Mouse (Mus musculus) liver, embryonic 14.5 days (tissue): ENCODE data around the gene H2afz. TPM values are rescaled to one million over a fixed set of nuclear protein-coding genes. Genes with fewer than 3 reads are reported as not detected.

ENCODE experiments used
- ATAC-seq: fragments of 200-750 bp; cut with Nextera tagmentation; 2 replicates; pipeline ENCODE4 v1.8.0; 2017; ENCODE audit warnings: moderate number of reproducible peaks, mild to moderate bottlenecking, moderate library complexity; ENCODE audit not compliant: insufficient read depth
- DNase-seq, 3 experiments: peaks; one replicate each; pipeline ENCODE4 v3.0.0-alpha.2; 2012 to 2013; ENCODE audit warnings: low read depth in 3 of 3, low spot score in 3 of 3
- H3K27ac ChIP-seq: fragments of 300-500 bp; sonication (generic); 2 replicates; pipeline ENCODE4 v1.5.1; 2014; ENCODE audit warnings: moderate library complexity, mild to moderate bottlenecking, control low read depth, inconsistent platforms
- H3K27me3 ChIP-seq: fragments of 300-500 bp; sonication (generic); 2 replicates; pipeline ENCODE4 v1.6.1; 2014; ENCODE audit warnings: mild to moderate bottlenecking, low read length, moderate library complexity; ENCODE audit not compliant: control insufficient read depth, insufficient read depth
- H3K36me3 ChIP-seq: fragments of 300-500 bp; sonication (generic); replicated peaks from 2 replicates; pipeline ENCODE4 v1.6.1; 2014; ENCODE audit warnings: low read depth; ENCODE audit not compliant: control insufficient read depth, insufficient read depth
- H3K4me1 ChIP-seq, 2 experiments: fragments of 200-500 bp in 1 of 2; fragments of 300-500 bp in 1 of 2; sonication (generic) in 1 of 2; replicated peaks; 2 replicates each; pipeline ENCODE4 v1.6.1; 2012 to 2014; ENCODE audit warnings: antibody characterized with exemption in 1 of 2, inconsistent platforms in 1 of 2, low read length in 1 of 2; ENCODE audit not compliant: control insufficient read depth in 2 of 2, insufficient read depth in 2 of 2
- H3K4me2 ChIP-seq: fragments of 300-500 bp; sonication (generic); 2 replicates; pipeline ENCODE4 v1.6.1; 2014; ENCODE audit warnings: low read depth, mild to moderate bottlenecking, control low read depth, moderate library complexity
- H3K4me3 ChIP-seq, 2 experiments: fragments of 200-500 bp in 1 of 2; fragments of 300-500 bp in 1 of 2; sonication (generic) in 1 of 2; 2 replicates each; pipeline ENCODE4 v1.5.1; 2012 to 2014; ENCODE audit warnings: low read depth in 2 of 2, low read length in 2 of 2, mild to moderate bottlenecking in 2 of 2, control low read depth in 1 of 2, inconsistent platforms in 1 of 2, moderate library complexity in 1 of 2; ENCODE audit not compliant: insufficient read depth in 1 of 2
- H3K9ac ChIP-seq: fragments of 300-500 bp; sonication (generic); replicated peaks from 2 replicates; pipeline ENCODE4 v1.6.1; 2014; ENCODE audit warnings: mild to moderate bottlenecking, control low read depth, moderate library complexity
- H3K9me3 ChIP-seq: fragments of 300-500 bp; sonication (generic); 2 replicates; pipeline ENCODE4 v1.6.1; 2016; ENCODE audit warnings: low read length, mixed read lengths; ENCODE audit not compliant: control insufficient read depth
- CTCF ChIP-seq: IDR thresholded peaks from 2 replicates; pipeline ENCODE4 v1.5.1; 2016; ENCODE audit warnings: antibody characterized with exemption, low read depth, control low read depth
- EP300 ChIP-seq: IDR thresholded peaks from 2 replicates; pipeline ENCODE4 v1.6.1; 2016; ENCODE audit warnings: antibody characterized with exemption, low read depth
- WGBS: fragments of 180-500 bp; shearing (Covaris S2); extraction: QIAGEN DNeasy Blood & Tissue Kit; methylation state at CpG from one replicate; pipeline ENCODE4 v1.1.7; 2014; ENCODE audit not compliant: insufficient replicate concordance; 5-methylcytosine and 5-hydroxymethylcytosine counted together
- polyA plus RNA-seq, 2 experiments: library from polyadenylated mRNA; depleted of rRNA in 1 of 2; stranded (reverse) in 1 of 2; unstranded in 1 of 2; fragments of >200 nt; fragmentation: Nextera tagmentation in 1 of 2; extraction: Ambion mirVana in 1 of 2; gene quantifications; 2 replicates each; pipeline versions ENCODE4 v1.2.1 to v1.2.3; 2012 to 2014

H2afz gene
- polyA plus RNA-seq, 2 experiments = 784 to 1,242 TPM

- Histone ChIP-seq H3K27me3 (no peaks in the 10 kb centered on the region), H3K4me2 (no peak overlapping the region), H3K27ac (no peak overlapping the region), H3K36me3 (no peaks in the 10 kb centered on the region), H3K4me1 (peaks cover 4 to 12% of the 10 kb centered on the region in 2 experiments), H3K9ac (no peak overlapping the region), H3K4me3 (no peak overlapping the region), H3K9me3 (no peaks in the 10 kb centered on the region)
- peak; percentile 49; the same call in 1 of the 2 replicates for ATAC-seq
- 64% methylated on average over 1 of the region's 1 CpGs for WGBS
- TF ChIP-seq CTCF (no peak), EP300 (no peak)
- no peak for DNase-seq
Observed at GRCm38 (mm10) chr3:137842944-137843343, 21.3 kb upstream of the H2afz start.

GRCm38 (mm10) chr3:137844263-137844662, 20.0 kb upstream of the H2afz start:
- Histone ChIP-seq H3K4me2 (peak overlapping the region; percentile 26; the same call in 1 of the 2 replicates), H3K27ac (no peak overlapping the region), H3K9me3 (no peaks in the 10 kb centered on the region), H3K27me3 (no peaks in the 10 kb centered on the region), H3K9ac (no peak overlapping the region), H3K4me1 (peaks cover 4 to 12% of the 10 kb centered on the region in 2 experiments), H3K4me3 (no peak overlapping the region), H3K36me3 (no peaks in the 10 kb centered on the region)
- DNase-seq (no peak), ATAC-seq (peak; percentile 79)
- TF ChIP-seq EP300 (no peak), CTCF (no peak)
- WGBS = 78% methylated on average over 3 of the region's 3 CpGs

GRCm38 (mm10) chr3:137846552-137846951, 17.7 kb upstream of the H2afz start:
- H3K9me3 ChIP-seq = no peaks in the 10 kb centered on the region
- no peaks in the 10 kb centered on the region for H3K36me3 ChIP-seq
- H3K27ac ChIP-seq = no peak overlapping the region
- DNase-seq (no peak), ATAC-seq (no peak)
- peaks cover 4 to 12% of the 10 kb centered on the region in 2 experiments for H3K4me1 ChIP-seq
- 17% methylated on average over 5 of the region's 5 CpGs for WGBS
- no peak overlapping the region for H3K4me2 ChIP-seq
- H3K4me3 ChIP-seq = no peak overlapping the region
- TF ChIP-seq EP300 = no peak
- TF ChIP-seq CTCF = no peak
- H3K9ac ChIP-seq = no peak overlapping the region
- H3K27me3 ChIP-seq = no peaks in the 10 kb centered on the region

- H3K4me1 ChIP-seq = peaks cover 4 to 12% of the 10 kb centered on the region in 2 experiments
- no peak overlapping the region for H3K4me3 ChIP-seq
- H3K27me3 ChIP-seq = no peaks in the 10 kb centered on the region
- no peaks in the 10 kb centered on the region for H3K9me3 ChIP-seq
- TF ChIP-seq EP300 = no peak
- no peak for TF ChIP-seq CTCF
- WGBS = 74% methylated on average over 9 of the region's 9 CpGs
- no peak overlapping the region for H3K27ac ChIP-seq
- H3K4me2 ChIP-seq = no peak overlapping the region
- no peak for ATAC-seq
- no peak for DNase-seq
- no peaks in the 10 kb centered on the region for H3K36me3 ChIP-seq
- no peak overlapping the region for H3K9ac ChIP-seq
Observed at GRCm38 (mm10) chr3:137848354-137848753, 15.9 kb upstream of the H2afz start.

GRCm38 (mm10) chr3:137849697-137850096, 14.6 kb upstream of the H2afz start:
- no peaks in the 10 kb centered on the region for H3K9me3 ChIP-seq
- H3K27me3 ChIP-seq = no peaks in the 10 kb centered on the region
- H3K4me3 ChIP-seq = no peak overlapping the region
- TF ChIP-seq EP300 (no peak), CTCF (peak; percentile 19; the same call in 1 of the 2 replicates)
- ATAC-seq = peak; percentile 71
- peaks cover 0 to 3% of the 10 kb centered on the region in 2 experiments; a peak in 2 of 4 replicates for H3K4me1 ChIP-seq
- H3K27ac ChIP-seq = no peak overlapping the region
- H3K9ac ChIP-seq = no peak overlapping the region
- no peaks in the 10 kb centered on the region for H3K36me3 ChIP-seq
- 77% methylated on average over 5 of the region's 5 CpGs for WGBS
- no peak for DNase-seq
- H3K4me2 ChIP-seq = no peak overlapping the region
